Mouse (Mus musculus) thymus, postnatal 0 days (tissue): ENCODE results near the gene Usp7. TPM values are rescaled to one million over a fixed set of nuclear protein-coding genes. Genes with fewer than 3 reads are reported as not detected.

Experiments used
- DNase-seq: peaks from one replicate; pipeline ENCODE4 v3.0.0-alpha.2; 2015; ENCODE audit warnings: low spot score
- polyA plus RNA-seq: library from polyadenylated mRNA; unstranded; fragments of >200 nt; fragmentation: Nextera tagmentation; extraction: Ambion mirVana; gene quantifications from 2 replicates; pipeline ENCODE4 v1.2.1, GENCODE M21; 2015

Usp7 gene
- polyA plus RNA-seq, 1 experiment from 2014 or later, result 50.3 TPM

GRCm38 (mm10) chr16:8674165-8674564 is 117.9 kb downstream of the Usp7 start:
- DNase-seq, result peak; percentile 85

- DNase-seq, result no peak
Measured at GRCm38 (mm10) chr16:8673343-8673742, 118.8 kb downstream of the Usp7 start.

- no peak for DNase-seq
Measured at GRCm38 (mm10) chr16:8672811-8673210, 119.3 kb downstream of the Usp7 start.

GRCm38 (mm10) chr16:8672350-8672687 is 119.8 kb downstream of the Usp7 start:
- no peak for DNase-seq

GRCm38 (mm10) chr16:8671551-8672349 is 120.4 kb downstream of the Usp7 start, which contains the start of gene Carhsp1:
Carhsp1 (minus strand) TSS chr16:8672155.
- peak; percentile 90 for DNase-seq

GRCm38 (mm10) chr16:8670041-8671035 is 121.8 kb downstream of the Usp7 start:
- no peak for DNase-seq

- DNase-seq, result no peak
Measured at GRCm38 (mm10) chr16:8669432-8669831, 122.7 kb downstream of the Usp7 start.

GRCm38 (mm10) chr16:8668386-8668785 is 123.7 kb downstream of the Usp7 start:
- DNase-seq, result no peak

GRCm38 (mm10) chr16:8667814-8668213 is 124.3 kb downstream of the Usp7 start:
- no peak for DNase-seq

GRCm38 (mm10) chr16:8667261-8667660 is 124.8 kb downstream of the Usp7 start:
- DNase-seq, result no peak

- DNase-seq, result no peak
Measured at GRCm38 (mm10) chr16:8666452-8666851, 125.7 kb downstream of the Usp7 start.

- no peak for DNase-seq
Measured at GRCm38 (mm10) chr16:8665367-8665766, 126.7 kb downstream of the Usp7 start.

- DNase-seq, result no peak
Measured at GRCm38 (mm10) chr16:8663606-8664539, 128.2 kb downstream of the Usp7 start.

- DNase-seq, result no peak
Measured at GRCm38 (mm10) chr16:8663022-8663421, 129.1 kb downstream of the Usp7 start.

- DNase-seq, result no peak
Measured at GRCm38 (mm10) chr16:8658764-8659163, 133.3 kb downstream of the Usp7 start.

GRCm38 (mm10) chr16:8658349-8658748 is 133.8 kb downstream of the Usp7 start:
- no peak for DNase-seq

- DNase-seq, result no peak
Measured at GRCm38 (mm10) chr16:8656256-8656655, 135.9 kb downstream of the Usp7 start.

GRCm38 (mm10) chr16:8655599-8655998 is 136.5 kb downstream of the Usp7 start:
- DNase-seq, result no peak

GRCm38 (mm10) chr16:8655108-8655507 is 137.0 kb downstream of the Usp7 start:
- DNase-seq, result no peak

GRCm38 (mm10) chr16:8650007-8650406 is 142.1 kb downstream of the Usp7 start:
- DNase-seq, result no peak

GRCm38 (mm10) chr16:8645546-8645945 is 146.6 kb downstream of the Usp7 start:
- no peak for DNase-seq
